Mouse (Mus musculus): ENCODE data around the gene Filip1l. TPM values are rescaled to one million over a fixed set of nuclear protein-coding genes. Genes with fewer than 3 reads are reported as not detected.

Gene Filip1l
- polyA plus RNA-seq, 1 experiment from 2014 or later, result 34.0 TPM

- Histone ChIP-seq H3K9ac (no peak overlapping the region), H3K27me3 (replicated peaks) (no peaks in the 10 kb centered on the region), H3K9me3 (no peaks in the 10 kb centered on the region), H3K36me3 (no peaks in the 10 kb centered on the region), H3K27ac (no peak overlapping the region), H3K4me2 (replicated peaks) (no peak overlapping the region), H3K4me1 (replicated peaks) (no peaks in the 10 kb centered on the region), H3K4me3 (replicated peaks) (no peak overlapping the region)
- WGBS, result 81% methylated on average over 3 of the region's 3 CpGs
- no peak for ATAC-seq
These were observed 102.7 kb downstream of the Filip1l start for GRCm38 (mm10) chr16:57455573-57455972.

DNA sequence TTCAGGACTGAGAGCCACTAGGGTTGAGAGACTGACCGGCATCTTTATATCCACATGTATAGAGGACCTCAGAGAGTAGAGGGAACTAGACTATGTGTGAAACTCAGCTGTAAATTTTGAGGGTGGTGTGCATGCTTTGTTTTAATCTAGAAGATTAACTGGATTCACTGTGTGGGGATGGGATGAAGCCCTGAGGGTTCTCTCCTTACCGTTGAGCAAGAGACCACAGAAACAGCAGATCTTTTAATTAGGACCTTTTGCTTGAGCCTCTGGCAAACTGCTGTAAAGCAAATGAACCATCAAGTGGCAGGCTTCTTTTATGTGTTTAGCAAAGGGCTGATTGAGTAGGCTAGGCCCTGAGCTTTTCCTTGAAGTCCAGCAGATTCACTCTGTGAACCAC, 103.1 kb downstream of the Filip1l start:
- Histone ChIP-seq H3K4me3 (replicated peaks) (no peak overlapping the region), H3K36me3 (no peaks in the 10 kb centered on the region), H3K4me2 (replicated peaks) (no peak overlapping the region), H3K27ac (no peak overlapping the region), H3K9ac (no peak overlapping the region), H3K9me3 (no peaks in the 10 kb centered on the region), H3K4me1 (replicated peaks) (no peaks in the 10 kb centered on the region), H3K27me3 (replicated peaks) (no peaks in the 10 kb centered on the region)
- WGBS, result 69% methylated on average over 2 of the region's 2 CpGs
- no peak for ATAC-seq

DNA sequence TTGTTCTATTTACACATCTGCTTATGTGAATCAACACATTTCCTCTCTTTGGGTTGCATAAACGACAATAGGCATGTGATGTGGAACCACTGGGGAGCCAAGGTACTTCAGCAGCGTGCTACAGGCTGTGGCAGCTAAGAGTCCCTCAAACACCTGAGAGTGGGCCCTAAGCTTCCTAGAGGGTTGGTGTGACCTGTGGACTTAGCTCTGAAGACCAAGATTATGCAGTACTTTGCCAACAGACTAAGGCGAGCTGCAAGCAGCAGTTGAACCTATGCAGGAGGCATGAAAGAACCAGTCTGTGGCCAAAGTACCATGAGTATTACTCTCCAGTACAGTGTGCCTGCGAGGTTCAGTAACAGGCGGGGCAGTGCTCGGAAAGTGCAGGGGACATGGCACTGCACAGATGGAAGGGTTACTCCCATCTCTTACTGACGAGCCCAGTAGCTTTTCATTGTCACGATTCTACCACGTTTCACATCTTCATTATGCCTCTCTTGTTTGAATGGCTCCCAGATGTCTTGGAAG, 112.6 kb downstream of the Filip1l start:
- H3K9me3 ChIP-seq, result no peaks in the 10 kb centered on the region
- H3K36me3 ChIP-seq, result no peaks in the 10 kb centered on the region
- H3K27me3 ChIP-seq (replicated peaks), result no peaks in the 10 kb centered on the region
- ATAC-seq, result peak; percentile 53; the same call in 1 of the 2 replicates
- H3K4me3 ChIP-seq (replicated peaks), result no peak overlapping the region
- H3K9ac ChIP-seq, result no peak overlapping the region
- WGBS, result 88% methylated on average over 9 of the region's 9 CpGs
- no peak overlapping the region for H3K4me2 ChIP-seq (replicated peaks)
- H3K4me1 ChIP-seq (replicated peaks), result no peaks in the 10 kb centered on the region; the same call in 1 of the 2 replicates
- no peak overlapping the region for H3K27ac ChIP-seq

DNA sequence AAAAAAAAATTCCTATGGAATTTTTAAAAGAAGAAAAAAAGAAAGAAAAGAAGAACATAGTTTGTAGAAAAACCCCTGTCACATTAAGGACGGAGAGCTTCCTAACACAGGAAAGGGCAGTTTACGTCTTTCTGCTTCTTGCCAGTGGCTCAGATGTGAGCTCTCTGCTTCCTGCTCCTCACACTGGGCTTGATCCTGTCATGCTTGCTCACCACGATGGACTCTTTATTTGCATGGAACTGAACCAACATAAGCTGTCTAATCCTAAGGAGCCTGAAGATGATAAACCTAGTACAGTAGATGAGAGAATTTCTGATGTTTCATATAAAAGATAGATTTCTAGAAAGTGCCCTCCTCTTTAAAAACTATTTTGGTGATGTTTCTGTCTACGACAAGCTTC, 116.4 kb downstream of the Filip1l start:
- Histone ChIP-seq H3K9me3 (no peaks in the 10 kb centered on the region), H3K9ac (no peak overlapping the region), H3K27ac (no peak overlapping the region), H3K4me2 (replicated peaks) (no peak overlapping the region), H3K36me3 (no peaks in the 10 kb centered on the region), H3K4me1 (replicated peaks) (no peaks in the 10 kb centered on the region; the same call in 1 of the 2 replicates), H3K27me3 (replicated peaks) (no peaks in the 10 kb centered on the region), H3K4me3 (replicated peaks) (no peak overlapping the region)
- no peak for ATAC-seq
- WGBS, result 57% methylated on average over 4 of the region's 4 CpGs

GRCm38 (mm10) chr16:57469869-57470268, 117.0 kb downstream of the Filip1l start:
- no peak overlapping the region for H3K9ac ChIP-seq
- H3K4me3 ChIP-seq (replicated peaks), result no peak overlapping the region
- no peaks in the 10 kb centered on the region; the same call in 1 of the 2 replicates for H3K4me1 ChIP-seq (replicated peaks)
- ATAC-seq, result no peak
- no peaks in the 10 kb centered on the region for H3K9me3 ChIP-seq
- H3K36me3 ChIP-seq, result no peaks in the 10 kb centered on the region
- no peak overlapping the region for H3K27ac ChIP-seq
- WGBS, result 83% methylated on average over 2 of the region's 2 CpGs
- H3K4me2 ChIP-seq (replicated peaks), result no peak overlapping the region
- H3K27me3 ChIP-seq (replicated peaks), result no peaks in the 10 kb centered on the region

- Histone ChIP-seq H3K27ac (no peak overlapping the region), H3K4me2 (replicated peaks) (no peak overlapping the region), H3K27me3 (replicated peaks) (no peaks in the 10 kb centered on the region), H3K9ac (no peak overlapping the region), H3K4me1 (replicated peaks) (no peaks in the 10 kb centered on the region; the same call in 1 of the 2 replicates), H3K9me3 (no peaks in the 10 kb centered on the region), H3K4me3 (replicated peaks) (no peak overlapping the region), H3K36me3 (no peaks in the 10 kb centered on the region)
- 91% methylated on average over 12 of the region's 12 CpGs for WGBS
- no peak for ATAC-seq
These were observed 117.5 kb downstream of the Filip1l start for GRCm38 (mm10) chr16:57470286-57470830.

DNA sequence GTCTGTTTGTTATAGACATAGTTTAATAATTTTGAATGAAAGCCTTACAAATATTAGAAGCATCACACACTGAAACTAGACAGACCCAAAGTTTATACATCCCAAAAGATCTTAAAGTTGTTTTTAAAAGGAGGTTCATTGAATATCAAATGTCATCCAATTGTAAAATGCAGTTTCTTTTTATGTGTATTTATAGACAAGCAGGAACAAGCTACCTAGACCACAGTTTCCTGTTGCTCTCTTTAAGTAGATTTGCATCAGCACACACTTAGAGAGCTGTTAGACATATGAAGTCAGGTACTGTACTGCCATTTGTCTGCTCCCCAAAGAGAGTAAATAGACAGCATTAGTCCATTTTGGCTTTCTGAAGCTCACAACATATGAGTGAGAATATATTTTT, 118.2 kb downstream of the Filip1l start:
- Histone ChIP-seq H3K4me1 (replicated peaks) (no peaks in the 10 kb centered on the region; the same call in 1 of the 2 replicates), H3K27ac (no peak overlapping the region), H3K9ac (no peak overlapping the region), H3K36me3 (no peaks in the 10 kb centered on the region), H3K27me3 (replicated peaks) (no peaks in the 10 kb centered on the region), H3K4me2 (replicated peaks) (no peak overlapping the region), H3K4me3 (replicated peaks) (no peak overlapping the region), H3K9me3 (no peaks in the 10 kb centered on the region)
- ATAC-seq, result no peak

DNA sequence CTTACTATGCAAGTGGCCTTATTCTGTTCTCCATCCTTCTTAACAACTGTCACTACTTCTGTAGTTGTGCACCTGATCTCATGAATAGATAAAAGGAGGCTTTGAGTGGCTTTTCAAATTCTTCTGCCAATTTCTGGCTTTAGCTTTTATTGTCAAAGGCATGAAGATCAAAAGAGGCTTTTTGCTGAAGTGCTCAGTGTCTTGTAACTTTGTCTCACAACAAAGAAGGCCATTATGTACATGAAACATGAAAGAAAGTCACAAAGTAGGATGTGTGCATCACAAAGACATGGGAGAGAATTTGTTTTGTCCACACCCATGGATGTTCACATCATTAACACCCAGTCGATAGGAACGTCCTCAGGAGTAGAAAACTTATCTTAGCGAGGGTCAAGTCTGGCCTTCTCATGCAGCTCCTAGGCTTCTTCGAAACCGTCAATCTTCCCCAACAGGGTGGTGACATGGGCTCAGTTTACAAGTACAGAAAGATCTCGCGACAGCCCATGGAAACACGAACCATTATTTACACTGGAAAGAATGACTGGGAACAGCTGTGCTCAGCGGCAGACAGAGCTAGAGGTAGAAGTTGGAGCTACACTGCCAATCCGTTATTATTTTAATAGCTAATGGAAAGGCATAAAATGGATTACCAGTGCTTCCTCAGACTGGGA, 120.7 kb downstream of the Filip1l start:
- H3K4me1 ChIP-seq (replicated peaks), result no peaks in the 10 kb centered on the region
- no peaks in the 10 kb centered on the region for H3K36me3 ChIP-seq
- H3K4me2 ChIP-seq (replicated peaks), result no peak overlapping the region
- no peaks in the 10 kb centered on the region for H3K27me3 ChIP-seq (replicated peaks)
- no peak overlapping the region for H3K4me3 ChIP-seq (replicated peaks)
- WGBS, result 44% methylated on average over 10 of the region's 10 CpGs
- H3K9ac ChIP-seq, result no peak overlapping the region
- ATAC-seq, result no peak
- no peak overlapping the region for H3K27ac ChIP-seq
- no peaks in the 10 kb centered on the region for H3K9me3 ChIP-seq

DNA sequence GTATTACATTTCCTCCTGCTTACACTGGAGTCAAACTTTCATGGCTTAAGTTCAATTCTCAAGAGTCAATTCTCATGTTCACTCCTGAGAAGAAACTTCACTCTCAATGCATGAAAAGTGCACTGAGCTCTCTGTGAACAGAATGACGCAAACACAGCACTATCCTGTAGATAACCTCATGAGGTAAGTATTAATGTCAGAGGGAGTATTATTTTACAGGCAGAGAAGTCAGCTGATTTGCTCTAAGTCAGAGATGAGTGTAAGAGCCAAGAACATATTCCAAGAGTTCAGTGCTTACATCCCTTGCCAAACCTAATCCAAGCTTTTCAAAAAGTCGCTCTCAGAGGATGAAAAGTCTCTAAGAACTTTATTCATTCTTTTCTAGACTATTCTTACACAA, 125.6 kb downstream of the Filip1l start:
- Histone ChIP-seq H3K27ac (no peak overlapping the region), H3K9ac (no peak overlapping the region), H3K4me3 (replicated peaks) (no peak overlapping the region), H3K4me1 (replicated peaks) (no peaks in the 10 kb centered on the region), H3K36me3 (no peaks in the 10 kb centered on the region), H3K4me2 (replicated peaks) (no peak overlapping the region), H3K27me3 (replicated peaks) (no peaks in the 10 kb centered on the region), H3K9me3 (no peaks in the 10 kb centered on the region)
- WGBS, result 81% methylated on average over 2 of the region's 2 CpGs
- 0 out of 2 replicates have a peak, but pooled peaks have one; percentile 14 for ATAC-seq

DNA sequence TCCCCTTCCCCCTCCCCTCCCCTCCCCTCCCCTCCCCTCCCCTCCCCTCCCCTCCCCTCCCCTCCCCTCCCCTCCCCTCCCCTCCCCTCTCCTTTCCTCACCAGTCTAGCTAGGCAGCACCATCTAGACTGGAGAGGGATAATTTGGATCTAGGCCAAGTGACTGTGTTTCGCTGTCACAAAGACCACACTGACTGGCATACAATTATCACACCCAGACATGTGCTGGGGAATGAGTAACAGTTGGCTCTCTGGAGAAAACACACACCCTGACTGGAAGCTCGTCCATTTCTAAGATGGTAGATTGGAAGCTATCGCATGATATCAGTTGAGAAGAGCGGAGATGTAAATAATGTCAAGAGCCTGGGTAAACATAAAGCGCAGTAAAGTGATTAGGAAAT, 126.9 kb downstream of the Filip1l start:
- no peaks in the 10 kb centered on the region for H3K27me3 ChIP-seq (replicated peaks)
- 0 out of 2 replicates have a peak, but pooled peaks cover 3% of the 10 kb centered on the region for H3K4me1 ChIP-seq (replicated peaks)
- no peak overlapping the region for H3K9ac ChIP-seq
- no peaks in the 10 kb centered on the region for H3K36me3 ChIP-seq
- H3K4me3 ChIP-seq (replicated peaks), result no peak overlapping the region
- peak; percentile 55 for ATAC-seq
- H3K4me2 ChIP-seq (replicated peaks), result no peak overlapping the region
- H3K27ac ChIP-seq, result no peak overlapping the region
- 29% methylated on average over 5 of the region's 5 CpGs for WGBS
- no peaks in the 10 kb centered on the region for H3K9me3 ChIP-seq

GRCm38 (mm10) chr16:57482264-57482663, 129.4 kb downstream of the Filip1l start:
- WGBS, result 72% methylated on average over 6 of the region's 6 CpGs
- 0 out of 2 replicates have a peak, but pooled peaks cover 3% of the 10 kb centered on the region for H3K4me1 ChIP-seq (replicated peaks)
- no peak overlapping the region for H3K27ac ChIP-seq
- ATAC-seq, result no peak
- no peaks in the 10 kb centered on the region for H3K27me3 ChIP-seq (replicated peaks)
- H3K4me2 ChIP-seq (replicated peaks), result no peak overlapping the region
- H3K9ac ChIP-seq, result no peak overlapping the region
- no peaks in the 10 kb centered on the region for H3K9me3 ChIP-seq
- no peak overlapping the region for H3K4me3 ChIP-seq (replicated peaks)
- H3K36me3 ChIP-seq, result no peaks in the 10 kb centered on the region

DNA sequence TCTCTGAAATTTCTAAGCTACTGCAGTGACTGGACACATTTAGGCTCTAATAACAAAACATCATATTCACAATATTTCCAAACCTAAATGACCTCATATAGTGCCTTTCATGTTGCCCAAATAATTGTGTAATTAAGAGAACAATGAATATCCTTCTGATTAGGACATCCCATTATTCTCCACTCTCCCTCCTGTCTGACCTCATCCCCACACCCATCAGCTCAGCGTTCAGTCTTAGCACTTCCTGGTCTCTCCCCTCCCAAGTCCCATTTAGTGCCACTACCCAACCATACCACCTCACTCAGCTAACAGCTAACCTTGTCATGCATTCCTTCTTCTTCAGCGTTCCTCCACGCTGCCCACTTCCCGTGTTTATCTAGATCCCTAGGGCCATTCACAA, 130.0 kb downstream of the Filip1l start:
- no peak overlapping the region for H3K4me3 ChIP-seq (replicated peaks)
- H3K9ac ChIP-seq, result no peak overlapping the region
- no peaks in the 10 kb centered on the region for H3K9me3 ChIP-seq
- H3K27ac ChIP-seq, result no peak overlapping the region
- 56% methylated on average over 4 of the region's 4 CpGs for WGBS
- H3K4me2 ChIP-seq (replicated peaks), result no peak overlapping the region
- H3K4me1 ChIP-seq (replicated peaks), result 0 out of 2 replicates have a peak, but pooled peaks cover 3% of the 10 kb centered on the region
- no peak for ATAC-seq
- no peaks in the 10 kb centered on the region for H3K36me3 ChIP-seq
- no peaks in the 10 kb centered on the region for H3K27me3 ChIP-seq (replicated peaks)

DNA sequence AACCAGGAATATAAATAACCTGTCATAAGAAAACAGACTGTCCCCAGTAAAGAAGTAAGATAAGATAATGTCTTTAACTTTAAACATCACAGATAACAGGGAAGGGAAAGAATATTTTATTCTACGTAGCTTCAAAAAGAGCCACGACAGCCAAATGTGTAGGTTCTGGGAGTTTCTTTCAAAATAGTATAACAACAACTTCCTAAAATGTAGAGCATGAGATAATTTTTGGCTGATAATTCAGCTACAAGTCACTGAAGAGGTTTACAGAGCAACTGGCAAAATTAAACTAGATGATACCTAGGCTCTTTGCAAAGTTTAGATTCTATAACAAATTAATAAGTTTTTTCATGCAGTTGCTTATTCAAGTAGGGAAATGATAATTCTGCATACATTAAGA, 130.6 kb downstream of the Filip1l start:
- 43% methylated on average over 2 of the region's 2 CpGs for WGBS
- Histone ChIP-seq H3K4me3 (replicated peaks) (no peak overlapping the region), H3K4me1 (replicated peaks) (0 out of 2 replicates have a peak, but pooled peaks cover 3% of the 10 kb centered on the region), H3K27me3 (replicated peaks) (no peaks in the 10 kb centered on the region), H3K4me2 (replicated peaks) (no peak overlapping the region), H3K36me3 (no peaks in the 10 kb centered on the region), H3K9ac (no peak overlapping the region), H3K27ac (no peak overlapping the region), H3K9me3 (no peaks in the 10 kb centered on the region)
- no peak for ATAC-seq
